Mouse (Mus musculus): ENCODE measurements at regions not wholly inside any gene's neighbourhood (a gene's known extent, or its start where the extent isn't known, plus 50 kb on each side); places are given as distances from the start of the nearest gene placed in this dataset.
"Not testable (repeated sequence)": the region's sequence is repeated elsewhere in the genome, so short reads cannot be mapped to it uniquely, and the experiment has no call there.

DNA sequence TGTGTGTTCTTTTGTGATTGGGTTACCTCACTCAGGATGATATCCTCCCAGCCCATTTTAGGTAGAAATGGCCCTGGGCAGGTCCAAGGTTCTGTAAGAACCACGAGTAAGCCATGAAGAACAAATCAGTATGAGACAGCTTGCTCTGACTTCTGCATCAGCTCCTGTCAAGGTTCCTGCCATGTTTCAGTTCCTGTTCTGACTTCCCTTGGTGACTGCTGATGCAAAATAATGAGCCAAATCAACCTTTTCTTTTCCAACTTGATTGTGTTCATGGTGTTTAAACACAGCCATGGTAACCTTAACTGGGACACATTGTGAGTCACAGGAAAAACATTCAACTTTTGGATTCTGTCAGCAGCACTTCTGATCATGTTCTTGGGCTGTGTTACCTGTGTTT is 667.4 kb upstream of the Igfbp7 start:
- no peak for DNase-seq (ENCODE audit: low read depth in 2 of 2, low spot score in 2 of 2)

DNA sequence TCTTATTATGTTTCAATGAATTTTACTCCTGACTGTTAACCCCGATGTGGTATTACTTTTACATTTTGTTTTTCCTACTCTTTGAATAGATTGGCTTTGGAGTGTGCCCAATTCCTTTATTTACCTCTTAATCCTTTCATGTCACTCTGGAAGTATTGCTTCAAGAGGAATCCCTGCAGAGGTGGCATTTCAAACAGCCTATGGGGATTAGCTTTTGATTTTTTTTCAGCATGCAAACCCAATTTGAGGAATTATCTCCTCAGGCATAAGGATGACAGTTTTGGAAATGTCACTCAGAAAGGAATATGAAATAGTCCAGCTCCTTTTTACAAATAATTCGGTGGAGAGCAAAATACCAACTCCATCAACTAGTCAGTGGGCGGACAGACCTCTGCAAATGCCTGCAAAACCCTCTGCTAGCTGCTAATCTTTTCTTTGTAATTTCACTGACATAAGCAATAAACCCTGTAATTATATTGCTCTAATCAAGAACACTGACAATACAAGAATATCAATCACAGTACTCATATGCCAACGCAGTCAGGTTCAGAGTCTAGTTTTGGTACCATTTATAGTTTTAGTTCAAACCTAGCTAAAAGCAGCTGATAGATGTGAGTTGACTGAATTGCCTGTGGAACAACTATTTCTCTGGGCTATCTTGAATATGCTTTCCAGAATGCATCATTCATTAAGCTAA is 624.9 kb upstream of the Igfbp7 start:
- DNase-seq (ENCODE audit: low read depth in 2 of 2, low spot score in 2 of 2): no peak

DNA sequence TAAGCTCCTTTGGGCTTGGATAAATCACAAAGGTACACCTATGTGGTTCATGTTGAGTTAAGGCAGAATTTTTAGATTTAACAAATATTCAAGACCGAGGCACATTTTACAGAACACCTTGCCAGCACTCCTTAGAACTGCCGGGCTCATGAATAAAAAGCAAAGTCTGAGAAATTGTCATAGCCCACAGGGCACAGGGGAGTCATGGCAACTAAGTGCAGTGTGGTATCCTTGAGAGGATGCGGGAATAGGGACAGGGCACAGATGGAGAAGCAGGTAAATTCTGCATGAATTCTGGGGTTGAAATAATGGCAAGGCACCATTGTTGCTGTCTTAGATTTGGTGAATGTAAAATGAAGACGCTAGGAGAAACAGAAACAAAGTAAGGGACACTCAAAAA is 609.7 kb upstream of the Igfbp7 start:
- DNase-seq (ENCODE audit: low read depth in 2 of 2, low spot score in 2 of 2): no peak

DNA sequence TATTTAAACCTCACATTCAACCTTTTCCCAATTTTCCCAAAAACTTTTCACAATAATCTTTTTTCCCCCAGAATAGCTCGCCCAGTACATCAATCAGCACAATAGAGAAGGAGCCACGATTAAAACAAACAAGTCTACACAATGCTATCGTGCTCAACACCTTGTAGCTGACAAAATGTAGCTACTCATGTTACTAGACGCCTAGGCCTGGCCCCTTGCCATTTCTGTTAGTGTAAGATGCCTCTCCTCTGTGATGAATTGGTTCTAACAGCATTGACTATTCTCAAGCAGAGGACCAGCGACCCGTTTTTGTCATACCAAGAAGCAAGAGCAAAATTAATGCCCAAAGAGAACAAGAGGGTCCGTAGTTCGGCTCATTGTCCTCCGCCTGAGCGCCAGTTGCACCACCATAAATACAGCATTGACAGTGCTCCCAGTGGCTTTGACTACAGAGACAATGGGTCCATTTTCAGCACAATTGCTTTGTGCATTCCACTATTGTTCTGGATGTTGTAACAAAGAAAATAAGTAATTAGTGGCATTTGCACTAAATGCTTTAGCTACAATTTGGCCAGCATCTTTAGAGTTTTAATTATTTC is 578.7 kb upstream of the Igfbp7 start:
- DNase-seq (ENCODE audit: low read depth in 2 of 2, low spot score in 2 of 2): no peak

DNA sequence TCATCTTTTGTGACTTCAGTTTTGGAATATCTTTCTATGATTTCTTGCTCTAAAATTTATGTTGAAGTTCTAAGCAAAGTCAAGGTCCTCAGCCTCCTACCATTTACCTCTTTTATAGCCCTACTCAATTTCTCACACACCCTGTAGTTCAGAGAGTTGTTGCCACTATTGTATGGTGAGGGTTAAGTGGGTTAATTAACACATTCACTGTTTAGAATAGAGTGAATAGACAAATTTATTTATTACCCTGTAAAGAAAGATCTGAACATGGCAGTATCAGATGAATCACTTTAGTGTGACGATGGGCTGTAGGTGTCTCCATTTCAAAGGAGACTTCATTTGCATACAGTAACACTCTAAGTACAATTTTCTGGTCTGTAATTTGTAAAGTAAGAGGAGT is 577.4 kb upstream of the Igfbp7 start:
- DNase-seq (ENCODE audit: low read depth in 2 of 2, low spot score in 2 of 2): no peak

DNA sequence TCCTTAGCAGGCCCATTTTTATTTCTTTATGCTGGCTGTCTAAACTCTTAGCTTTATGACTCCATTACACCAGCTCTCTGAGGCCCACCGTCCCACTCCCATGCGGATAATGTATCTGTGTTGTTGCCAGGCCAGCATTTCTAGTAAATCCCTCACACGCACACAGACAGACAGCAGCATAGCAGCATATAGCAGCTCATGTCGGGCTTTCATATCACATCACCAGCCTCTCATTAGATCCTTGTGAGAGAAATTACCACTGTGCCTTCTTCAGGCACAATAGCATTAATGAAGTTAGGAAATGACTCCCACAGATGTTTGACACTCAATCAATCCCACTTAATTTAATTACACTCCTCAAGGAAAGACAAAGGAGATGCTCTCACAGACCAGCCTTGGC is 532.2 kb upstream of the Igfbp7 start:
- not testable (repeated sequence) for DNase-seq (ENCODE audit: low read depth in 2 of 2, low spot score in 2 of 2)

DNA sequence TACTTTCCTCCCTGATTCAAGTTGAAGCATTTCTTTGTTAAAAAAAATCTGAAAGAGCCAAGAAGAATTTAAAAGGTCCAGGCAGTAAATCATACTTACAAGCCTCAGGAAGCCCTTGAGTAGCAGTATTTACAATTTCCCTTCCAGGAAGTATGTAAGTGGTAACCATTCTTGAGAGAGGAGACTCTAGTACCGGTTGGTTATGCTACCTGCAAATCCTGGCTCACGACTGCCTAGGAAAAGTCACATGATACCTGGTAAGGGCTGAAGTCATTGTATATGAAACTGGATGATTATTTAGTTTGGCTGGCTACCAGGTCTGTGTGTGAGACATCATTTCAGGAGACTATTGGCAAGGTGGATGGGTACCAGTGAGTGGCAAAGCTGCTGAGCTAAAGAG is 524.0 kb upstream of the Igfbp7 start:
- no peak for DNase-seq (ENCODE audit: low read depth in 2 of 2, low spot score in 2 of 2)

DNA sequence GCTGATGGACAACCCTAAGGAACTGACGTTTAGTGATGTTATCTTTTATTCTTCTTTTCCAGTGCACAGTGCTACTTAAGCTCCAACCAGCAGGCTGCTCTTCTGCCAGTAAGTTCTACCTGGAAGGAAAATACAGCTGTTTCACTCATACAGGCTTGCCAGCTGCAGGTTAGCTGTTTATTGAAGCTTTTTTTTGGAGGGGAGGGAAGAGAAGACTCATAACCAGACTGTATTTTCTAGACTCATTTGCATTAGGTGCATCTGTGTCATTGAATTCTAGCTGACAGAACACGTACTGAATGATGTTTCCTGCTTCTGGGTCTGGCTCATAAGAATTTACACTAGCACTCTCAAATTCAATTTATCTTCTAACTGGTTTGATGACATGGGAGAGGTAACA is 513.3 kb upstream of the Igfbp7 start:
- no peak for DNase-seq (ENCODE audit: low read depth in 2 of 2, low spot score in 2 of 2)

DNA sequence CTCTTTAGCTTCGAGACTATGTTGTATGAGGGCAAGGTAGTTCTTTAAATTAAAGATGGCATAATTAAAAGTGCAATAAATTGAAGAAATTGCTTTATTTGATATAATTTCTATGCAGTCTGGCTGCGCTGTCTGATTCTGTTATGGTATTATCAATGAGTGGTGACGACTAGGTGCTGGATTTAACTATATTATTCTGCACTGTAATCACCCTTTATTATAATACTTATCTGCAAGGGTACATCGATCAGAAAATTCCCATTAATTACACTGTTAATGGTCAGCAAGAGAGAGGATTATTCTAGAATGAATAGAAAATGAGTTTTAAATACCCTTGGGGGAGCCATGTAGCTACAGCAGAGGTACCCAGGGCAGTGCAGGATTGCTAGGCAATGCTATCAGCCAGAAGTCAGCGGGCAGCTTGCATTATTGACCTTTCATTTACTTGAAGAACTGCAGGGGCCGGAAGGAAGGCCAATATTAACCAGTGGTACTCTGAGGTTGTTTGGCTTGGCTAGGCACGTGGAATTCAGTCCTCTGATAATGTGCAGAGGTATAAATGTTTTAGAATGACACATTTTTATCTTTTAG is 509.3 kb upstream of the Igfbp7 start:
- DNase-seq (ENCODE audit: low read depth in 2 of 2, low spot score in 2 of 2): no peak

DNA sequence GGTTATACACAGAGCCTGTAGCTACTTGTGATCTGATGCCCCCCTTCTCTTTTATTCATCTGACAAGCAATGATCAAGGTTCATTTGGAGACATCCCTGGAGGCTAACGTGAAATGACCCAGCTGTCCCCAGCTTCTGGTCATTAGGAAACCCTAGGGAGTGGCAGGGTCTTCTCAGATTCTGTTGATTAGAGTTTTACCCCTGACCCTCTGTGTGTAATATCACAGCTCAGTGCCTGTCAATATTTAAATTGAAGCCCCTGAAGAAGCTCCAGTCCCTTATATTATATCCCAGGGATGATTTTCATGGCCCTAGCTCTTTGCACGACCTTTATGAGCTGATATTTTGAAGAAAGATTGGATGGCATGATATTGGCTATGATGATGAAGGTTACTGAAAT is 508.5 kb upstream of the Igfbp7 start:
- no peak for DNase-seq (ENCODE audit: low read depth in 2 of 2, low spot score in 2 of 2)

DNA sequence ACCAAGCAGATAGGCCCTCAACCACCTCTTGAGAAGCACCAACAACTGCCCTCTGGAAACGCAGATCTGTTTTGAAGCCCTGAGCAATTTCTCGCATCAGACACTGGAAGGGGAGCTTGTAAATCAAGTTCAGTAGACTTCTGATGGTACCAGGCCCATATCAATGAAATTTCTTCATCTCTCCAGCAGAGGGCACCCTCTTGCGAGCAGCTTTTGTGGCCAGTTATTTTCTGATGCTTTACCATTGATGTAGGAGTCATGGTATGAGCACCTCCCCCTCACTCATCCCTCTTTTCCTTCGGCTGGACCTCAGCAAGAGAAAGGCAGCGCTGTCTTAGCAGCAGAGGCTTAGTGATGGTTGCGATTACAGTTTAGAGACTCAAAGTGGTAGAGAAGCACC is 501.4 kb upstream of the Igfbp7 start:
- no peak for DNase-seq (ENCODE audit: low read depth in 2 of 2, low spot score in 2 of 2)

DNA sequence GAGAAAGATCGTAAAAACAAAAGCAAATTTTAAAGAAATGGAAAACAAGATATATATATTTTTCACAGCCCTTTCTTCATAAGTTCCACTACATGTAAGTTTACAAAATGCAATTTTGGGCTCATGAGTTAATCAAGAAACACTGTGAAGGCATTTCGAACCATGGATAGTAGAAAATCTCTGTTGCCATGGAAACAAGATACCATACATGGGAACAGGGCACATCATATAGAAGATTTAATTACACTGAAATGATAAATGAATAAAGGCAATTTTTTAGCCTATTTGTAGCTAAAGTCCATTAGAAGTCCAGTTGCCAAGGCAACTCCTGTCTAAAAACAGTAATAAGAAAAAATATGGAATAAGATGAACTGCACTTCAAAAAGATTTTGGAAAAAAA is 484.2 kb upstream of the Igfbp7 start:
- not testable (repeated sequence) for DNase-seq (ENCODE audit: low read depth in 2 of 2, low spot score in 2 of 2)

DNA sequence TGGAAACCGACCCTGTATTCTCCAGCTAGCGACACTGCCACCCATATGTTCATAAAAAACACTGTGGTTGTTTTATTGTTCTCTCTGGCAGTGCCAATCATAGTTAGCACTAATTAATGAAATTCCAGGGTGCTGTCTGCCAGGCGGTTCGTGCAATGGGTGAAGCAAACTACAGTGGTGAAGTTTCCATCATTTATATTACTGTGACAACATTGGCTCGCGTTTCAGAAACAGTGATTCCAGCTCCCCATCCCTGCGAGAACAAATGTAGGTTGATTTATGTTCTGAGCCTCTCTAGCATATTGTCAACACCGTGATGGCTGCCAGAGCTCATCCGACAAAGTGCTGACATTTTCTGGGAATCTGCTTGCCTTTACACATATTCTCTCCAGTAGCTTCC is 480.7 kb upstream of the Igfbp7 start:
- DNase-seq (ENCODE audit: low read depth in 2 of 2, low spot score in 2 of 2): no peak

DNA sequence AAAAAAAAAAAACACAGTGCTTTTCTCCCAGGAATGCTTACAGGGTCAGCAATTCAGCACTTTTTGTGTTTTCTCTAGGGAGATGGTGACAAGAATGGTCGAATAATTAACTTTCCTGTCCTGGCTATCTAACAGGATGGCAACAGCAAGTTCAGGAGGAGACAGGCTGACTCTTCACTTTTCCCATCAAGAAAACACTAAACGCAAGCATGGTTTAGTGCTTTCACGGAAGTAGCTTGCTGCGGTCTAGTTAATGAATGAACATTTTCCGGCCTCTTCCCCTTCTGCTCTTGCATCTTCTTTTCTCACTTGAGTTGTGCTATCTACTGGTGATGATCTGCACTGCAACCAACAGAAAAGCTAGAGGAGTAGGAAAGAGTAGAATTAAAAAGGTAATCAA is 463.6 kb upstream of the Igfbp7 start:
- no peak for DNase-seq (ENCODE audit: low read depth in 2 of 2, low spot score in 2 of 2)

DNA sequence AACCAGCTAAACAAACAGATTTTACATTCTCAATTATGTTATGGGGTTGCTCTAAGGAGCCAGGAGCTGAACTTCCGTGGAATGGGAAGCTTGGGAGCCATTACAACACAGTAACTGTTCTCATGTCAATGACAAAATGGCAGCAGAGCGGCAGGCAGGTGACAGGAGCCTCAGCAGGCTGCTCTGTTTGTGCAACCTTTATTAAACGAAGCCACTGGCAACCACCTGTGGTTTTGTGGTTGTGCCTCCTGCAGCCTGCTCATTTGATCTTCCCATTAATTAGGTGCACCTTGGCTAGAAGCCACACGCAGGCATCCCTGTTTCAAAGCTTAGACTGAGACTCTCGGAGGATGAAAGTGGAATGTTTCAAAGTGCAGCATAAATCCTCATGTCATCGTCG is 457.5 kb upstream of the Igfbp7 start:
- no peak for DNase-seq (ENCODE audit: low read depth in 2 of 2, low spot score in 2 of 2)

DNA sequence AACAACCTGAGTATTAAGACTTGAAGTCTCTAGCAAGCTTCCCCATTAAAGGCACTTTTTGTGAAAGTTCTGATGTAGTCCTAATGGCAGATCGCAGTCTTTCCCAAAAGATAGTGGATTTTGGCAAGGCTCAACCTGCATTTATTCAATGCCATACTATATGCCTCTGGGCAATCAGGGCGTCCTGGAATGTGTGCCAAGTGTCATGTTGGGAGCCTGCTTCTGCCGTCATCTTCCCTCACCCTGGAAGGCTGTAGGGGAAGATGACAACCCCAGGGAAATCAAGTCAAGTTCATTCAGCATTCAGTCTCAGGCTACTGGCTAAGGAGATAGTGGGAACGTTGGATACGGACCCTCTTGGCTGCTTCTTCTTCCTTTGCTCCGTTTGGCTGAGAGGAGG is 447.4 kb upstream of the Igfbp7 start:
- no peak for DNase-seq (ENCODE audit: low read depth in 2 of 2, low spot score in 2 of 2)

DNA sequence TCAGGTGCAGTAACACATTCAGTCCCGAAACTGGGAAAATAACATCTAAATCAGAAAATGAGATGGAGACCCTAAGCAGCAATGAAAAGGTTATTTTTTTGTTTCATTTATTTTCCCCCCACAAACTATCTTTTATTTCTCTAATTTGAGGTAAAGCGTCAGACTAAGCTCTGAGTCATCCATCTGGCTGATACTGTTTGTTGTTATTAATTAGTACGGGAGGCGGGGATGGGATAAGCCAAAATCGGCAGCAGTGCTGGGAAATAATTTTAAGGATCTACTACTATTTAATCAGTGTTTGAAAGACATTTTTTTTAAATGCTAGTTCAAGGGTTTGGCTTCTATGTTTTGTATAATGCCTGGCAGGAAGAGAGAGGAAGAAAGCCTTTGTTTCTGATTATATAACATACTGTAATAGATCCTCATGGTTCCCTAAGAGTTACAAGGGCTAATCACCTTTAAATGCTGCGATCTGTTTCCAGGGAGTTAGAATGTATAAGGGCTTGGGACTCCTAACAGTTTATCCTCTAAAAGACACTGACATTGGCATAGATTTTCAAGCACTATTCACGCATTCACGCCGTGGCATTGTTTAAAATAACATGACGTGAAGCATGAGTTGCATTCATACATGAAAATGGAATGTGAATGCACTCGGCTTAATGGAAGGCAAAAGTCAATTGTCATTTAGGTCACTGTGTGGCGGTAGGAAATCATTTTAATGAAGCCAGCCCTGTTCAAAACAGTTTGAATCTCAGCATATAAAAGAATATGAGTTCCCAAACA is 446.4 kb upstream of the Igfbp7 start:
- no peak for DNase-seq (ENCODE audit: low read depth in 2 of 2, low spot score in 2 of 2)

DNA sequence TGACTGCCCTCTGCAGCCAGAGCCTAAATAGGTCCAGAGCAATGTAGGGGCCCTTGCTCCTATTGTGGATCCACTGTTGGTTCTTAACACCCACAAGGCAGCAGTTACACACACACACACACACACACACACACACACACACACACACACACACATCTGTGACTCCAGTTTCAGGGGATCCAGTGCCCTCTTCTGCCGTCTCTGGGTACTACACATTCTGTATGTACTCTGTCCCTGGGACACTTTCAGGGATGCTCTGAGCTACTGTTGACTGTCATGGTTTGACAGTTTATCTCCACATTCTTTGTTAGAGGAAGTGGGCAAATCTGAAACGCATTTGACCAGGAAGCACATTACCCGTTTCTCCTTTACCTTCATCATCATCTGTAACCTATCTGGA is 443.8 kb upstream of the Igfbp7 start:
- DNase-seq (ENCODE audit: low read depth in 2 of 2, low spot score in 2 of 2): no peak

DNA sequence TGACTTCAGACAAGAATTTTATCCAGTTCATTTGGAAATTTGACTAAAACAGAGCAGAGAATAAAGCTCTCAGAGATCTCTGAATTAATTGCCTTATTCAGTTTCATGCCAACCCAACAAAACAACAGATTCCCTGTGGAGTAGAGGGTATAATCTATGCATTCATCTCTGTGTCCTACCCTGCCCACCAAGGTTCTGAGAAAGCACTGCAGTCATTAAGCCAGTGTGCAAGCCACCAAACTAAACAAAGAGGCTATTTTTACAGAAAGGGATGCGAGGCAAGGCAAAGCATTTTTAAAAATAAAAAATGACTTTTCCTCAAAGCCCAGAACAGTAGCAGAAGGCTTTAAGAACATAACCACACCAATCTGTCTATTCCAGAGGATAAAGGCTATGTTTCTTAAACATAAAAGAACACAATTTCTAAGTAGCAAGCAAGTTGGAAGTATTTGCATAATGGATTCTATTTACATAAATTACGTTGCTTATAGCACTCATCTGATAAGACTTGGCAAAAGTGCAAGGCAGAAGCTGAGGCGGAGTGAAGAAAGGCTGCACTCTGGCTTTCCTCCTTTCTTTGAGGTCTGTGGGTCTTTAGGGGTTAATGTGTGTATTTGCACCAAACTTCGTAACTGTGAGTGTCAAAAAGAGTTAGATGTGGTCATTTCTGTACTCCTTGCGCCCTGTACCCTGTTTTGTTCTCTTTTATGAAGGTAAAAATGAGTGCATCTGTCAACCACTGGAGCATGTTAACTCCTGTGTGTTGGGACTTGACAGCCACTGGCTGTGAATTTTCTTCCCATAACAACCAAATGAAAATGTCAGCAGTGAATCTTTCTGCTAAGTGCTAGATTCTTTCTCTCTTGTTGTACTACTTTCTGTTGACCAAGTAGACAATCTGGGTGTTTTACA is 430.6 kb upstream of the Igfbp7 start:
- no peak for DNase-seq (ENCODE audit: low read depth in 2 of 2, low spot score in 2 of 2)

DNA sequence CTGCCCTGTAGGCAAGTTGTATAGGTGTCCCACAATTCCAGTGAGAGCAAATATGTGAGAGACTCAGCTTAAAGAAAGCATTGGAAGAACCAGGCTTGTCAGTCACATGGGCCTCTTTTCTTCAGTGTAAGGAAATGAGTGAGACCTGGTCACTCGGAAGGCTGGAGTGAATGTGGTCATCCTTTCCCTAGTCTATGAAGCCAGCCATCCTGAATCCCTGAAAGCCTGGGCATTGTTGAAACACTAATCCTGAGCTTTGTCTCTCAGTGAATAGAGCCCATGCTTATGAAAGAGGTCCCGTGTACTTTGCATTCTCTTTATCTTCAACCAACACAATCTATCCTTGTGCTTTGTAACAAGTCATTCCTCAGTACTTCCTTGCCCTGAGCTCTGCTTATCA is 420.1 kb upstream of the Igfbp7 start:
- DNase-seq (ENCODE audit: low read depth in 2 of 2, low spot score in 2 of 2): no peak

DNA sequence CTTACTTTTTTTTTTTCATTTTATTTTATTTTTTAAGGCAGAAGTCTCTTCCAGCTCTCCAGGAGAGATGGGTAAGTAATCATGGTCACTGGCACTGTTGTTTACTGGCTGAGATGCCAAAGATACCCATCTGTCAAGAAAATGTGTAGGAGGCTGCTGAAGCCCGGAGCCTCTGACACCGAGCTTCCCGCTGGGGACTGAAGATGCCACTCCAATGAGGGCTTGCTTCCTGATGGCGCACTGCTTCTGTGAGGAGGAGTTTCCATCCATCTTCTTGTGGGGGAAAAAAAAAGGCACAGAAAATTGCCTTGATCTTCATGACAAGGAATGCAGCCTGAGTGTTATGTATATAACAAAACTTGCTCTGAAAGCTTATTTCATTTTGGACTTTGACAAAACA is 418.2 kb upstream of the Igfbp7 start:
- DNase-seq (ENCODE audit: low read depth in 2 of 2, low spot score in 2 of 2): no peak
